Mouse (Mus musculus) spleen, postnatal 14 days (tissue): Measurements from ENCODE around the gene Uroc1.

Source experiments
- DNase-seq, 2 experiments: peaks; one replicate each; pipeline ENCODE4 v3.0.0; 2021 to 2022; ENCODE audit warnings: low spot score in 2 of 2

Uroc1 gene

GRCm38 (mm10) chr6:90358142-90358541 lies 25.1 kb downstream of the Uroc1 start:
- no peak for DNase-seq

- DNase-seq = no peak
Measured at GRCm38 (mm10) chr6:90359445-90359844, 26.4 kb downstream of the Uroc1 start.

GRCm38 (mm10) chr6:90360024-90360781 lies 27.1 kb downstream of the Uroc1 start:
- no peak for DNase-seq

GRCm38 (mm10) chr6:90360922-90361614 lies 28.0 kb downstream of the Uroc1 start:
- no peak for DNase-seq

- DNase-seq = no peak
Measured at GRCm38 (mm10) chr6:90363301-90363700, 30.2 kb downstream of the Uroc1 start.

GRCm38 (mm10) chr6:90368976-90369724 lies 36.1 kb downstream of the Uroc1 start, which contains the start of gene Zxdc:
Gene Zxdc (plus strand): TSS chr6:90369492.
- DNase-seq = peak; percentile 93

- DNase-seq = peak in 1 of 2 experiments; percentile 9
Measured at GRCm38 (mm10) chr6:90369725-90370553, 36.9 kb downstream of the Uroc1 start.

GRCm38 (mm10) chr6:90374647-90375046 lies 41.6 kb downstream of the Uroc1 start:
- no peak for DNase-seq

GRCm38 (mm10) chr6:90377708-90378107 lies 44.6 kb downstream of the Uroc1 start:
- DNase-seq = no peak

GRCm38 (mm10) chr6:90381465-90381864 lies 48.4 kb downstream of the Uroc1 start:
- no peak for DNase-seq

GRCm38 (mm10) chr6:90390629-90391028 lies 57.5 kb downstream of the Uroc1 start:
- no peak for DNase-seq

GRCm38 (mm10) chr6:90393948-90394347 lies 60.9 kb downstream of the Uroc1 start:
- no peak for DNase-seq

- no peak for DNase-seq
Measured at GRCm38 (mm10) chr6:90395751-90396150, 62.7 kb downstream of the Uroc1 start.

GRCm38 (mm10) chr6:90397291-90397690 lies 64.2 kb downstream of the Uroc1 start:
- no peak for DNase-seq

GRCm38 (mm10) chr6:90408632-90409031 lies 75.5 kb downstream of the Uroc1 start:
- no peak for DNase-seq

GRCm38 (mm10) chr6:90410972-90411371 lies 77.9 kb downstream of the Uroc1 start:
- DNase-seq = no peak

GRCm38 (mm10) chr6:90411926-90412325 lies 78.8 kb downstream of the Uroc1 start:
- DNase-seq = no peak
